Mouse (Mus musculus) retina, postnatal 7 days (tissue): Measurements from ENCODE around the gene Gramd1a.

Source experiments
- DNase-seq: peaks from one replicate; pipeline ENCODE4 v3.0.0-alpha.2; 2012; ENCODE audit warnings: low read depth, low spot score

Gramd1a gene

DNA sequence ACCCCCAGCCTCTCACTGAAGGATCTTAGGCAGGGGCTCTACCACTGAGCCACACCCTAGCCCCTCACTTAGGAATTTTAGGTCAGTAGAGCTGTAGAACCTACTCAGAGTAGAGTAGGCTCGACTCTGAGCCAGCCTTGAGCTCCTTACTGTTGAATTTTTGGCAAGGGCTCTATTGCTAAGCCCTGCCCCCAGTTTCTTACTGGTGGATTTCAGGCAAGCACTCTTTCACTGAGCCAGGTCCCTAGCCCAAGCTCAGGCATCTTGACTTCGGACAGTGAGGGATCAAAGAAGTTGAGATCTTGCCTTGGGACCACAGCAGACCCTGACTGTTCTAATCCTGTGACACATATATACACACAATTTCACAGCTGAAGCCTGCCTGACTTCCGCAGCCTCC, 32.0 kb downstream of the Gramd1a start:
- no peak for DNase-seq

GRCm38 (mm10) chr7:31122641-31123631, 32.8 kb downstream of the Gramd1a start:
- no peak for DNase-seq

DNA sequence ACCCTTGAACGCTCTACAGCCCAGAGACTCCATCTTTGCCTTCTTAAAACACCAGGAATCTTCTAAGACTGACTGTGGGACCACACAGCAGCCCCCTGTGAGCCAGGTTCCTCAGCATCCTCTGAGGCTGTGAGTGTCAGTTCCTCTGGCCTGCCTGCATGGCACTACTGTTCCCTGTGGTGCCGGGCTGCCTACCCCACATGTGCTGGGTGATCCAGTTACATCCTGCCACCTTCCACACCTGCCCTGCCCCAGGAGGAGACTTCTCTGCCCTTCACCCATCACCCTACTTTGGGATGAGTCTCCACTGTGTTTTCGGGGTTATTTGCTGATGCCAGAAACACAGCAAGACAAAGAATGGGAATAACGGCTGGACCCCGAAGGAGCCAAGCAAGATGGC, 36.1 kb downstream of the Gramd1a start:
- no peak for DNase-seq

GRCm38 (mm10) chr7:31118486-31118885, 37.2 kb downstream of the Gramd1a start:
- no peak for DNase-seq

DNA sequence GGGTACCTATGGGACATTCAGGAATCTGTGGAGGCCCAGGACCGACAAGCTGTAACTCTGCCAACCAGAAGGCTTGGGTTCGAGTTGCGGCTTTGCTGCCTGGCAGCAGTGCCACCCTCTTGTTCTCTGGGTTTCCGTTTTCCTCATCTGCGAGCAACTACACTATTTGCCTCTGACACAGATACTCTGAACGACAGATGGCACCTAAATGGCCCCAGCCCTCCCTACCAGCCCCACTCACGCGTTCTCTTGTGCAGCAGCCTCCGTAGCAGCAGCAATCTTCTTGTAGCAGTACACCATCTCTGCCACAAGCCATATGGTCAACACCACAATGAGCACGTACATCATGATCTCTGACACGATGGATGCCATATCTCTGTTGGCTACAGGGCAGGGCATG, 38.2 kb downstream of the Gramd1a start:
- DNase-seq, result no peak

DNA sequence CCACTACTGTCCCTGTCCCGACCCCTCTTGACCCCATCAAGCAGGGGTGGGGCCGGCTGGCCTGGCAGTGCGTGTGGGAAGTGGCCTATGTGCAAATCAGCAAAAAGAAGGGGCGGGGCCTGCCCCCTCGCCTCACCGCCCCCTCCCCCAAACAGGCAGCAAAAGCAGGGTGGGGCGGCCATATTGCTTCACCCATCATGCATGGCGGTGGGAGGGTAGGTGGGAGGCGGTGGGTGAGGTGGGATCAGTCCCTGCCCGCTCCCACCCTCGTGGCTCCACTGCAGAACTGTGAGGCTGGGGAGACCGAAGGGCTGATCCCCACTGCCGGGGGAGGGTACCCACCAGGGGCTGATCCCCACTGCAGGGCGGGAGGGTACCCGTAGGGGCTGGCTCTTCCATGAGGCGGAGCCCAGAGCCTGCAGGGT, 39.0 kb downstream of the Gramd1a start:
- no peak for DNase-seq

DNA sequence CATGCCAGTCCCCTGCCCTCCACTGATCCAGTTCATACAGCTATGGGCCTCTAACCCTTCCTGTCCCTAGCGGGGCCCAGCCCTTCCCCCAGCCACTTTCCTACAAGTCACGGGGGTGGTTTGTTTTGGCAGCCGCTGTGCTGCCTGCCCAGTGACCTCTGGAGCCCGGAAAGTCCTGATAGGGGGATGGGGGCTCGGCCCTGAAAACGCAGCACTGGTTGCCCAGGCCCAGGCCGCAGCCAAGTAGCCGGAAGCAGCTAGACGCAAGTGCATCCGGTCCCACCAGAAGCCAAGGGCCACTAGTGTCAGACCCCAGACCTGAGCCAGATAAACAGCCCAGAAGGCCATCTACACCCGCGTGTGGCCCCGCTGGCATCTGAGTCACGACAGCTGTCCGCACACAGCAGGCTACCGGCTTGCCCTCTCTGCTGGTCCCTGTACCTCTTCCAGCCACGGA, 40.1 kb downstream of the Gramd1a start:
- DNase-seq, result no peak

DNA sequence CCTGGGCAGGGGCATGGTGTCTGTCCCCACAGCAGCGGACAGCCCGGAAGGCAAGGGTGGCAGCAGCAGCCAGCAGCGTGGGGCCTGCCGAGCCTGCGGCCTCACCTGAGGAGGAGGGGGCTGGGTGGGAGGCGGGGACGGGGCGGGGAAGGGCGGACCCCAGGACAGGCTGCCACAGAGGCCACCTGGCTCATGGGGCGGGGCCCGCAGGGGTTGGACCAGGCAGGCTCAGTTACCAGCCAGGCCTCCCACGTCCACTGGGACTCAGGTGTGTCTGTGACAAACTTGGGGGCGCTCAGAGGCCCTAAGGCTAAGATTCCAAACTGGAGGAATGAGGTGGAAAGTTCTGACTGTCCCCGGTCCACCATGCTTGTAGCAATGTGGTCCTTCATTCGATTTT, 40.5 kb downstream of the Gramd1a start, which contains the start of gene Hpn:
Gene Hpn, minus strand, starts transcription at position 109 of the 400 bp plus-strand sequence.
- no peak for DNase-seq

DNA sequence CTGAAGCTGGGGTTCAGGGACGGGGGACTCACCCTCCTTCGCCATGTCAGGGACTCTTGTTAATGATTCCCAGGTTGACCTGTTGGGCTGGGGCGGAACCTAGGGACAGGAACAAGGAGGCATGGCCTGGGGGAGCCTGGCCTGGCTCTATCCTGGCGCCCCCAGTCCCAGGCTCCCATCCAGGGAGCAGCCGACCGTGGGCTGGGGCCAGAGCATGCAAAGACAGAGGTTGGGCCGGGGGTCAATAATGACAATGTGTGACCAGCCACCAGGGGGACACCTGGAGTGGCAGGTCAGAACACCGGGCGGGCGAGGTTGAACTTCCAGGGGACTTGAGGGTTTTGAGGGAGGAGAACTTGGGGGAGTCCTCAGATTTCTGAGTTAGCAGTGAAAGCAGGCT, 41.0 kb downstream of the Gramd1a start:
- DNase-seq, result no peak

GRCm38 (mm10) chr7:31113800-31114199, 41.9 kb downstream of the Gramd1a start:
- DNase-seq, result no peak

DNA sequence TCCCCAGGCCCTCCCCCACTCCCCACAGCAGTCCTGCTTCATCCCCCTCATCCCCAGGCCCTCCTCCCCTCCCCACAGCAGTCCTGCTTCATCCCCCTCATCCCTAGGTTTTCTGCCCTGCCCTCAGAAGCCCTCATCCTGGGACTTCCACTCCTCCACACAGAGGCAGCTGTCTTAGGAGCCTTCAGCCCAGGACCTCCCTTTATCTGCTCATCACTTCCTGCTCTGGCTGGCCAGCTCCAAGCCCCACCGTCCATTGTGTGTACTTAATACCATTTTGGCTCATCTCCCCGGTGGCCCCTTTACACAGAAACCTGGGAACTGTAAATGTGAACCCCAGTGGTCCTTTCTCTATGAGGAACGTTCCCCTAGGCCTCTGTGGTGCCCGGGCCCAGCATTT, 43.7 kb downstream of the Gramd1a start:
- DNase-seq, result no peak

- DNase-seq, result no peak
Observed at GRCm38 (mm10) chr7:31110861-31111385, 44.8 kb downstream of the Gramd1a start.

GRCm38 (mm10) chr7:31109796-31110195, 45.9 kb downstream of the Gramd1a start:
- no peak for DNase-seq

DNA sequence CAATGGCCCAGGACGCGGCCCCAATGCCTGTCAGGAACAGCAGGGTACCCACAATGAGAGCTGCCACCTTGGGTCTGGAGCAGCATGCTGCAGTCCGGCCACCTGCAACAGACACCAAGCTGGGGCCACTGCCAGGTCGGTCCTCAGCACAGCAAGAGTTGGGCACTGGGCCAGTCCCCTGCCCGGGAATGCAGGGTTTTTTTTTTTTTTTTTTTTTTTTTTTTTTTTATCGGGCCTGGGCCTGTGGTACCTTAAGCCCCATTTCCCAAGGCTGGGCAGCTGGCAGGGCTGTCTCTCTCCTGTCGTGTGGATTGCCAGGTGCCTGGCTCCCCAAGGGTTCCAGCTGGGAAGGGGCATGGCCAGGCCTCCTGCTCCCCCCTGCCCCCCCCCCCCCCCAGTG, 46.6 kb downstream of the Gramd1a start:
- no peak for DNase-seq

DNA sequence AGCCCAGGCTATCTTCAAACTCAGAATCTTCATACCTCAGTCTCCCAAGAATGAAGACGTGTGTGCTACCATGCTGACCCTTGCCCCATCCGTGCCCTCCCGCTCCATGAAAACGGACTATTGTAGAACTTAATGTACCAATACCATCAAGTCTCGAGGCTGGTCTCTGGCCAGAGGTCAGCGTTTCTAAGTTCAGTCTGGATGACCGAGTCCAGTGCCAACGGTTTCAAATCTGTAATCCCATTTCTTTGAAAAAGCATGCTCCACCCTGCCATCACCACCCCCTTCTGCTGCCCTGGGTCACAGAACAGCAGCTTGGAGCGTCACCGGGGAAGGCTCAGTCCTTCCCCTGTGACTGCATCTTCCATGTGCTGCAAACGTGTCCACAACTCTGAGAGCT, 47.9 kb downstream of the Gramd1a start:
- DNase-seq, result no peak

GRCm38 (mm10) chr7:31106166-31106565, 49.5 kb downstream of the Gramd1a start:
- no peak for DNase-seq

GRCm38 (mm10) chr7:31105061-31105768, 50.5 kb downstream of the Gramd1a start:
- no peak for DNase-seq

DNA sequence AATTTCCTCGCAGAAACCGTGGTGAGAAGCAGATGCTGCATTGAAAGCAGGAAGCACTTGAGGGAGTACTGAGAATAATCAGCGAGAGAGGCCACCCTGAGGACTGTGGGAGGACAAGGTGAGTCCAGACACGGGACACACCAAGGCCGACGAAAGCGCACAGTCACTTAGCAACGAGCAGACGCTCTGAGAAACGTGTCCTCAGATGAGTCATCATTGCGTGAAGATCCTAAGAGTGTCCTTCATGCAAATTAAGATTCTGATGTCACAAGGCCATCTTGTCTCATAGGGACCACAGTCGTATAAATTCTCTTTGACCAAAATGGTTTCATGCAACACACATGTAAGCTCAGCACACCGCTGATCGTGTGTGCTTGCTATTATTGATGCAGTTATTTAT, 54.9 kb downstream of the Gramd1a start:
- no peak for DNase-seq

DNA sequence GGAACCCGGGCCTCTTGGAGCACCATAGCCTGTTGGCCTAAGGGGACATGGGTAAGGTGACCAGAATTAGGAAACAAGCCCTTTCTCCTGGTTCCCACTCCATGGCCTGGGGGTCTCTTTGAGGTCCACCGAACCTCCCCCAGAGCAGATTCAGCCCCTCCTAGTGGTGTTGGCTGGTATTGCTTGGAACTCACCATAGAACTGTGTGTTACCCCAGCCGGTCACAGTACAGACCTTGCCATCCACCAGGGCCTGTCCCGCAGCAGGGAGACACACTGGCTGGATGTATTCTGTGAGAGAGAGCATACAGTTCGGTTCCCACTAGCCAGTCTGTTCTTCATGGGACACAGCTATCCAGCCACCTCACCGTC, 56.1 kb downstream of the Gramd1a start:
- DNase-seq, result no peak

DNA sequence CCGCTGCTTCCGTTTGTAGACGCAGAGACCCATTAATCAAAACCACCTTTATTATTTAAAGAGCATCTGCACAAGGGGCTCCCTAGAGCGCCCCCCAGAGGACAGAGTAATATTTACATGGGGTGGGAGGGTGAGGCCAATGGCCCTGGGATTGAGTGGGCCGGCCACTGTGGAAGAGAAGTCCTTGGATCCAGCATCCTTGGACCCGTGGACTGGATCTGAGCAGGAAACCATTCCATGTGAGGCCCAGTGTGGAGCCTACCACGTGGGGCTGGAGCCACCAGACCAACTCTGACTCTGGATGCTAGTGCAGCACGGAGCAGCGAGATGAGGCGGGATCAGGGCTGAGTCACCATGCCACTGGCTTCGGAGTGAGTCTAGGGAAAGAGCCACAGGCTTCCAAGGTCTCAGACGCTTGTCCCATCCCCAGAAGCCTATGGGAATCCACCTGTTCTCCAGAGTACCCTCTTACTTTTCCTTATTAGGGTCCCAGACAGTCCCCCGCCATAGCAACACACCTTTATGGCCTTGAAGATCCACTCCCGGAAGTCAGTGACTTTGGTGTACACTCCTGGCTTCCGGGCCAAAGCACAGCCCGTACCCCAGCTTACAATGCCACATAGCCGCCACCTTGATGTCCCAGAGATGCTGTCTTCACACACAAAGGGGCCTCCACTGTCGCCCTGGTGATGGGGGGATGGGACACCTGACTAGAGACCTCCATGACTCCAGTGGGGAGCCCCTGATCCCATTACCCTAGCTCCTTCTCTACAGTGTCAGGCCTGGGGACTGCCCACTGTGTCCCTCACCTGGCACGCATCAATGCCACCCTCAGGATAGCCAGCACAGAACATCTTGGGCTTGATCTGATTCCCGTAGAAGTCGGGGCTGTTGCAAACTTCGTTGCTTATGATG, 56.7 kb downstream of the Gramd1a start:
- DNase-seq, result no peak

- peak; percentile 83 for DNase-seq
Observed at GRCm38 (mm10) chr7:31097583-31098248, 58.0 kb downstream of the Gramd1a start.
